Mouse (Mus musculus): ENCODE measurements around the gene Naip2. TPM values are rescaled to one million over a fixed set of nuclear protein-coding genes. Genes with fewer than 3 reads are reported as not detected.

Gene Naip2
- 10 to 100 TPM in 1 of 2 experiments, 1 to 10 TPM in 1; 8.8 to 12.2 TPM for polyA plus RNA-seq (2017; shearing (Covaris generic))

GRCm38 (mm10) chr13:100201659-100202333 lies at the start of gene Naip2:
Gene Naip2, minus strand, starts transcription at chr13:100202092.

GRCm38 (mm10) chr13:100246223-100246622 lies 44.3 kb upstream of the Naip2 start, which contains the start of gene Naip5:
Gene Naip5, minus strand, starts transcription at chr13:100246323.

GRCm38 (mm10) chr13:100124423-100125257 lies 77.3 kb downstream of the Naip2 start, which contains the start of gene Smn1:
Gene Smn1, plus strand, starts transcription at chr13:100124852.

GRCm38 (mm10) chr13:100107652-100108472 lies 94.0 kb downstream of the Naip2 start, which contains the start of gene Serf1:
Gene Serf1, plus strand, starts transcription at chr13:100108012.

GRCm38 (mm10) chr13:100103748-100104254 lies 98.1 kb downstream of the Naip2 start, which contains the start of gene Bdp1:
Gene Bdp1, minus strand, starts transcription at chr13:100104070.

Other genes starting within 250 kb of the Naip2 start
- gene Mccc2, start 186.5 kb downstream of the Naip2 start, polyA plus RNA-seq (2017; shearing (Covaris generic)), result 10 to 100 TPM in 1 of 2 experiments, 1 to 10 TPM in 1; 9.1 to 12.0 TPM
- 10 to 100 TPM; 60.0 to 61.3 TPM for gene Bdp1, start 98.0 kb downstream of the Naip2 start, polyA plus RNA-seq (2017; shearing (Covaris generic))
- 1 to 10 TPM; 4.4 to 4.7 TPM for gene Serf1, start 94.1 kb downstream of the Naip2 start, polyA plus RNA-seq (2017; shearing (Covaris generic))
- 10 to 100 TPM; 36.9 to 53.7 TPM for gene Smn1, start 77.2 kb downstream of the Naip2 start, polyA plus RNA-seq (2017; shearing (Covaris generic))
- 10 to 100 TPM in 1 of 2 experiments, 1 to 10 TPM in 1; 5.6 to 18.4 TPM for gene Naip5, start 44.2 kb upstream of the Naip2 start, polyA plus RNA-seq (2017; shearing (Covaris generic))
- 1 to 10 TPM; 2.1 to 3.6 TPM for gene Naip6, start 115.6 kb upstream of the Naip2 start, polyA plus RNA-seq (2017; shearing (Covaris generic))

All from inflammation-experienced regulatory T-cells (primary cell).